Mouse (Mus musculus) ES-E14 (cell line): ENCODE measurements around the gene Tubal3.

Experiments
- HCFC1 ChIP-seq: IDR thresholded peaks from 2 replicates; pipeline ENCODE4 v1.6.1; 2012; ENCODE audit warnings: low read length, inconsistent platforms, borderline replicate concordance; ENCODE audit not compliant: insufficient read depth
- ZNF384 ChIP-seq: IDR thresholded peaks from 2 replicates; pipeline ENCODE4 v1.6.1; 2012; ENCODE audit warnings: low read depth, low read length, inconsistent platforms

- TF ChIP-seq HCFC1, result no peak
- no peak for TF ChIP-seq ZNF384
Measured at GRCm38 (mm10) chr13:3869901-3870300, 48.2 kb upstream of the Tubal3 start.
